Mouse (Mus musculus): ENCODE results near the gene Klf4.

DNA sequence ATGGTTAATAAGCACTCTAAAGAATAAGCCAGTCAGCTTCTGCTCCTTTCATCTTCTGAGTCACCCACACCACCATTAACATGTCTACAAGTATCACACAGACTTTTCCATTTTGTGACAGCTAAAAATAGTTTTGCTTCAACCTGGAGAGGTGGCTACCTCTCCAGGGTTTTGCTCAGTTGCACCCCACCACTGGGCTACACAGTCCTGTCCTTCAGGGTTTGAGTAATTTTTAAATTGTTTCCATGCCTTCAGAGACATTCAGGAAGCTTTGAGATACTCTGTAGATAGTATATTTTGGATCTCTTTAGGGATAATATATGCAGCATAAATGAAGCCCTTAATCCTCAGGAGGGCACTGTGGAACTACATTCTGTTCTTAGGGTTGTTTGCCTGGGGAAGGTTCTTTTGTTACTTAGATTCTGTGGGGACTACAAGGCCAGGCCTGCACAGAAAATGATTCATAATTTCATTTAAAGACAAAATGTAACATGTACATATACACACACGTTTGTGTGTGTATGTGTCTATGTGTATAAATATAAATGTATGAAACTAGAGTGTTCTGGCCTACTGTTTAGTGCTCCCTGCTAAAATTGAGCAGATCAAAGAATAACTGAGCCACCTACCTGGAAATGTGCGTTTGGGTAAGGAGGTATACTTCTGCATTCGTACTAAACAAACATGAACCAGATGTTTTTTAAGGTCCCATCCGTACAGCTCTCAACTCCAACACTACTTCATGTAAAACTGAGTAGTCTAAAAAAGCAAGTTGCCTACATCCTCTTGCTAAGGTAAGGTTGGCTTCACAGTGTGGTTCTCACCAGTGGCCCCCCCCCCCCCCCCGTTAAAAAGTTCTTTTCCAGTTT, 5.8 kb downstream of the Klf4 start:
- peak; percentile 69 for TF ChIP-seq CTCF (IDR thresholded peaks at IDR 0.05; ENCODE audit: low read depth)
- peak; percentile 48 for TF ChIP-seq EP300 (optimal IDR thresholded peaks at IDR 0.05)

Data from stomach, postnatal 0 days (tissue).